Mouse (Mus musculus): ENCODE results near the gene Slc12a4.

DNA sequence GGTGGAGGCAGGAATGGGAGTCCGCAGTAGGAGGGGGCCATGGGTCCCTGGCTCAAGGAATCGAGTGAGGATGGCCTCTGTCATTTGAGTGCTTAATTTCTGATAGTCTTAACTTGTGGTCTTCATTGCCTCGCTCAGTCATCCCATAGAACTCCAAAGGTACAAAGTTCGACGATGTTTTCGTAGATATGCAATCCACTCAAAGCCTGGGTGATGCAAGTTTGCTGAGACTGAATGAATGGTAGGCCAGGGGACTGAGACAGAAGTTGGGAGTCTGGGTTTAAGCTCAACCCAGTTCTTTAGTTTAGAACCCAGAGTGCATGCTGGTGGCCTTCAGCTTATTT, 45.7 kb upstream of the Slc12a4 start, which contains the start of gene Ddx28:
- TF ChIP-seq CTCF (IDR thresholded peaks at IDR 0.05; ENCODE audit: borderline replicate concordance, insufficient read depth, low read length): no peak
- no peak for TF ChIP-seq POLR2A (IDR thresholded peaks at IDR 0.05; ENCODE audit: low read depth, low read length)

Data from embryonic fibroblast, embryonic 13.5 days (primary cell).